Mouse (Mus musculus) liver (tissue): ENCODE measurements around the gene Naaladl2.
"Not testable (repeated sequence)": the region's sequence is repeated elsewhere in the genome, so short reads cannot be mapped to it uniquely, and the experiment has no call there.

Experiments used
- DNase-seq: peaks from one replicate; pipeline ENCODE4 v3.0.0-alpha.2; 2020; ENCODE audit warnings: mixed read lengths

Gene Naaladl2

DNA sequence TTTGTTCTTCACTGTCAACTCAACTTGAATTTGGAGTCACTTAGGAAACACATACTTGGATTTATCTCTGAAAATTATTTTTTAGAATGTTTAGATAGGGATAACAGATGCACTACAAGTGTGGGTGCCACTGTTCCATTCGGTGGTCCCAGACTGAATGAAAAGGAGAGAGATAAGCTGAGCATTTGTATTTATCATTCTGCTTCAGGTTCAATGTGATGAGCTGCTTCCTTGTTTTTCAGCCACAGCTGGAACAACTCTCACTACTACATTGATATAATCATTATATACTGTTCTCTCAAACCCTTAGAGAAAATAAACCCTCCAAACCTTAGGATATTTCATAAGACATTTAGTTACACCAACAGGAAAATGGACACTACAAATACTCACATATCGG lies 918.6 kb downstream of the Naaladl2 start:
- DNase-seq = no peak

DNA sequence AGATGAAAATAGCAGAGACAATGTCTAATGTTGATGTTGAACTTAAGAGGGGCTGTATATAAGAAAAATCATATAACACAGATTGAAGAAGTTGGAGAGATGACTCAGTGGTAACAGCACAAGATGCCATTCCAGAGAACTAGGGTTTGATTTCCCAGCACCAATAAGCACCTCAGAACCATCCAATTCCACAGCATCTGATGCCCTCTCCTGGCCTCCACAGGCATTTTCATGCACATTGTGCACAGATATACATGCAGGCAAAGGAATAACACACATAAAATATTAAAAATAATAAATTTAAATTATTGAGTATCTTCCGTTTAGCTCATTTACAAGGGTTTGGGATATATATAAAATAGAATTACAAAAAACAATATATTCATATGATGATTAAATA lies 926.6 kb downstream of the Naaladl2 start:
- DNase-seq = no peak

DNA sequence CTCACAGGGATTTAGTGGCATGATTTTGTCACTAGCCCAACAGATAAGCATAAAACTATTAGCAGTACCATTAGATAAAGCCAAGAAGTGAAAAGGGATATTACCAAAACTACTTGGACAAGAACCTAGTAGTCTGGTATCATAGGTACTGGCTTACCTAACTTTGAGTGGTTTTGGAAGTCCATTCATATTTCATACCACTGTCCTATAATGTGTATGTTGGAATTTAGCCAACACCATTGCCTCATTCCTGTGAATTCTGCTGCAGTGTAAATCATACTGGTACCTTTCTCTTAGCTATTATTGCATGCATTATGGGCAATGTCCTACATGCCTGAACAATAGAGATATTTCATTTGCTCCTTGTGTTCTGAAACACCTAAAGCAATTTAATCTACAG lies 977.5 kb downstream of the Naaladl2 start:
- DNase-seq = no peak

DNA sequence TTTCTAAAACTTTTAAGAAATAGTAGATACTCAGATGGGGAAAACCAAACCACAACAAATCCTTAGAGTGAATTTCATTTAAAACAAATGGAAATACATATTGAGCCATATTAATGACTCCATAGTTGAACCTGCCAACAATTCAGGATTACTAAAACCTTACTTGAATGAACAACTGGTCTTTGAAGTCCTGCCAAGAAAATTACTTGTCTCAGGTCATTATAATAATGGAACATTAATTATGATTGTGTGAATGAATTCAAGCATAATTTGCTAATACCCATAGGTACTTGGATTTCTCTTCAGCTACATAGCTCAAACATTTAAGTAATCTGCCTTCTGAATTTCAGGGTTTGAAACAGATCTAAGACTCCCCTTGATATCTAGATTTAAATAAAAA lies 980.1 kb downstream of the Naaladl2 start:
- no peak for DNase-seq

DNA sequence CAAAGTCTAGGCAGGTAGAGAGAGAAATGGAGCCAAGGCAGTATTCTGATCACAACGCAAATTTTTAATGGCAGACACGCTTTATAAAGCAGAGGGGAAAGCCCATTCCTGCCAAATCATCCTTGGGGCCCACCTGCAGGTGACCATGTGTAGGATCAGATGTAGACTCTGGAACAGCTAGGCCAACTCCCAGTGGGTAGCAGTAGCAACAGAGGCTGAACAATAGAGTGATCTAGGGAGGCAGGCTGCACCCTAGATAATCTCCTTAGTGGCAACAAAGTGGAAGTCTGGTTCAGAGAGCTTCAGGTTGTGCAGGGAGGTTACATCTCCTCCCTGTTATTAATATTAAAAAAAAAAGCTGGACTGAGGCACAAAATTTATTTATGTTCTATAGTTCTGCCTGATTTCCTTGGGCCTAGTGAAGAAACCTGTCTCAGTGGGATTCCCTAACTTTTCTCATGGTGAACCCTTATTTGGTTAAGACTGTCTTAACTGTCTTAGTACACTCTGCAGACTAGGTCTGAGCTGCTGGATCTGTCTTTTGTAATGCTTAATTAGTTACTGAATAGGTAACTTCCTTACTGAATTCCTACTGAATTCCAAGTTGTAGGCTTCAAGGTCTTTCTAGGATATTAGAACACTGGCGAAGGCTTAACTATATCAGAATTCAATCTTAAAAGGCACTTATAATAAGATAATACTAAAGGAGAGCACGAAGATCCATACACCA lies 992.8 kb downstream of the Naaladl2 start:
- not testable (repeated sequence) for DNase-seq

DNA sequence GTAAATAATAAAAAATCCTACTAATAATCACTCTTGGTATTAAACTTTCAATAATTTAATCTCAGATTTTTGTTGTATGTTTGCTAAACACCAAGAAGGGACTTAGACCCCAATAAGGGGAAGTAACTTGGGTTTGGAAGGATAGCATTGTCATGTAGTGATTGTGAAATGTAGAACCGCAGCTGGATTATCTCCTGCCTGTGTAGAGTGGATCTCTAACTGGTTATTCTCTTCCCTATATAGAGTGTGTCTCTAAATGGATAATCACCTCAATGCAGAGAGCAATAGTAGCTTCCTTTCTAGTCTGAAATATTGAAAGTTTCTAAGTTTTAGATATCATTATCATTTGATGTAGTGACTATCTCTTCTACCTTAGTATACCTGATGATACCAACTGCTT lies 1001.3 kb downstream of the Naaladl2 start:
- DNase-seq = no peak

DNA sequence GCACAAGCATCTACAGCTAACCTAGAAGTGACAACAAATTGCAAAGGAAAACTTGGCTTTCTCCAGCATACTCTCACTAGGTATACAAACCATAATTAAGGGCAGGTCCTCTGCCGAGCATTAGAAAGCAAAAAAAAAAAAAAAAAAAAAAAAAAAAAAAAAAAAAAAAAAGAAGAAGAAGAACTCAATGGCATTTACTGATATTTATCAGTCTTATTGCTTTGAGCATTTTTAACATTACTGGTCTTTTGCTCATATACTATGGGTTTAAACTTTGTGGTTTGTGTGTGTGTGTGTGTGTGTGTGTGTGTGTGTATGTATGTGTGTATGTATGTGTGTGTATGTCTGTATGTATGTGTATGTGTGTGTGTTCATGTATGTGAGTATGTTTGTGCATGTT lies 1006.1 kb downstream of the Naaladl2 start:
- DNase-seq = no peak

DNA sequence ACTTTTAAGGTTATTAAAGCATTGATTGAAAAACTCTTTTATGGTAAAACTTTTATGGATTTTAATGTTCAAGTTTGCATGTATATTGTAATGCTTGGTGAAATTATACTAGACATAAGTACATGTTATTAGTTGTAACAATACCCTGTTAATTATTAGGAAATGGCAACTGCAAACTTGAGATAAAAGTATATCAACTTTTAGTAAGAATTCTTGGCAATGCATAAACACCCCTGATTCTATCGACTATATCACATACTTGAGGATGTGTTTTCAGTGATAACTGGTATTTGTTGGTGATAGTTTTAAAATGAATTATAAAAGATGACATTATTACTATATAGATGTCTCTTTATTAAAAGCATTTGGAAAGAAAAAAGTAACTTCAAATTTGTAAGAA lies 1017.9 kb downstream of the Naaladl2 start:
- DNase-seq = no peak

DNA sequence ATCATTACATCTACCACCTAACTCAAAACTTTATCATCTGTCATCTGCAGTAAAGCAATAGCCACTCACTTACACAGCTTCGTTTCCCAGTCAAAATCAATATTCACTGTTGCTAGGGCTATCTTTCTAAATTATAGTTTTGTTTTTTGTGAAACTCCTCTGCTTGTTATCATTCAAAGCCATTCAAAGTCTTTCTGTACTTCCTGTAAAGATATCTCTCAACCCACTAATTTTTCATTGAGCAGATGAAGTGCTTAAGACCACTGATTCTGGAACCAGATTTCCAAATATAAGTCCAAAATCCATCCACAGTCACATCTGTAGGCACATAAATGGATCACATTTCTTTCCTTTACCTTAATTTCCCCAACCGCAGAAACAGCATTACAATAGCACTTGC lies 1020.0 kb downstream of the Naaladl2 start:
- DNase-seq = no peak

DNA sequence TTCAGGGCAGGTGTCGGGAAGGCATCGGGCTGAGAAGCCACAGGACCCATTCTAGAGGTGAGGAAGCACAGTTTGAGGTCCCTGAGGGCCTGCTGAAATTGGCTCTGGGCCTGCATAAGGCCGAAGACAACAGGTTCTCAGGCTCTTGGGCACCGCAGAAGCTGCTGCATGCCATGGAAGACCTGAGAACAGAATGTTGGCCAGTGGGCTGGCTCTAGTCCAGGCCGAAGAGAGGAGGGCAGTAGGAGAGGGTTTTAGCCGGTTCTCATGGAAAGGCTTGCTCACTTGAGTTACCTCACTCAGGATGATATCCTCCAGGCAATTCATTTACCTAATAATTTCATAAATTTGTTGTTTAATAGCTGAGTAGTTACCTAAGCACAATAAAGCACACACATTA lies 1025.9 kb downstream of the Naaladl2 start:
- DNase-seq = no peak

DNA sequence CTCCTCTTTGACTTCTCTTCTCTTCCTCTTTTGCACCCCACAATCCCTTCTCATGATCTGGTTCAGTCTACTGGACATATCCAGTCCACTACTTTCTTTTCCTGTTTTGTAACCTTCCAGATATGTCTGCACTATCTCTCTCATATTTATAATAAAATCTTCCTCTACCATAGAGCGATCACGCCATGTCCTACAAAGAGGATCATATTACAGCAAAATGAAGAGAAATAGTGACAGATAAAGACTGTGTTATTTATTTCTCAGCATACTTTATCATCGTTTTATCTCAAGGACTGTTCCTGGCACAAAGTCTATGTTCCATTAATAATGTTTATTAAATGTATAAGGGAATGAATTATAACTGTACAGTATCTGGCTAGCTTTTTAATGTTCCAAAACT lies 1029.2 kb downstream of the Naaladl2 start:
- no peak for DNase-seq

DNA sequence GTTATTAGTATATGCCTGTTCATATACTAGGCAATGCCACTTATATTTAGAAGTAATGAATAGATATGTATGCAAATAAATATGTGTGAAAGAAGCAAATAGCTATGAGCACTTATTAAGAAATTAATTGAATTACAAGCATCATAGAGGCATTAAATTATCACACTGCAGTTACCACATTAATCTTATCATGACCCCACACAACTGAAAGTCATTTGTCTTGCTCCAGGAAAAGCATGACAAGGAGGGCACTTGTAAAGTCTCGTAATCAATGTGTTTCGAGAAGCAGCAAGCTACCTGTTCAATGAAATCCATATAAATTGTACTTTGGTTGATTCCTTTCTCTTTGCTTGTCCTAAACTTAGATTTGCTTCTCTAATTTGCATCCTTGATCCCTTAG lies 1030.7 kb downstream of the Naaladl2 start:
- no peak for DNase-seq

DNA sequence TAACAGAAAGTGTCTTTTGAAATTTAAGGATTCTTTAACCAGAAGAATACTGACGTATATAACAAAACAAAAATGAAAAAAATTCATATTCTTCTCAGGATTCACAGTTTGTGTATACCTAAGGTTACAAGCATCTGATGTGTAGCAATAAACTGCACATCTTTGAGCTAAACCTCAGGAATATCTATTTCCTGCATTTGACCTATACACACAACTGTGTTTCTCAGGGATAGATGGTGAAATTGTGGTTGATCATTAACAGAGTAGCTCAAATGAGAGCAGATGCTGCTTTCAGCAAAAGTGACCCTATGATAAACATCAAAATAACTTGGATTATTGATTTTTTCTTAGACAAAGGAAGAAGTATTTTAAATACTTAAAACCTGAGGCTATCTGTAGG lies 1037.7 kb downstream of the Naaladl2 start:
- DNase-seq = no peak

DNA sequence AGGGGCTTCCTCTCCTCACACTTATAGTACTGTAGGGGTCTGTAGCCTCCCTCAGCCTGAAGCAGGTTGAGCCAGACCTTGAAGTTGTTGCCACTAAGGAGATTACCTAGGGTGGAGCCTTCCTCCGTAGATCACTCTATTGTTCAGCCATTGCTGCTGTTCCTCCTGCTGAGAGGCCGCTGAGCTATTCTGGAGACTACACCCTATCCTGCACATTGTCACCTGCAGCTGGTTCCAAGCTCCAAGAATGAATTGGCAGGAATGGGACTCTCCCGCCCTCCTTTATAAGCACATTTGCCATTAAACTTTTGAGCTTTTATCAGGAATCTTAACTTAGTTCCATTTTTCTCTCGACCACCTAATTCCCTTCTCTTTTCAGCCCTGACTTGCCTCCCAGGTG lies 1064.3 kb downstream of the Naaladl2 start:
- DNase-seq = no peak

DNA sequence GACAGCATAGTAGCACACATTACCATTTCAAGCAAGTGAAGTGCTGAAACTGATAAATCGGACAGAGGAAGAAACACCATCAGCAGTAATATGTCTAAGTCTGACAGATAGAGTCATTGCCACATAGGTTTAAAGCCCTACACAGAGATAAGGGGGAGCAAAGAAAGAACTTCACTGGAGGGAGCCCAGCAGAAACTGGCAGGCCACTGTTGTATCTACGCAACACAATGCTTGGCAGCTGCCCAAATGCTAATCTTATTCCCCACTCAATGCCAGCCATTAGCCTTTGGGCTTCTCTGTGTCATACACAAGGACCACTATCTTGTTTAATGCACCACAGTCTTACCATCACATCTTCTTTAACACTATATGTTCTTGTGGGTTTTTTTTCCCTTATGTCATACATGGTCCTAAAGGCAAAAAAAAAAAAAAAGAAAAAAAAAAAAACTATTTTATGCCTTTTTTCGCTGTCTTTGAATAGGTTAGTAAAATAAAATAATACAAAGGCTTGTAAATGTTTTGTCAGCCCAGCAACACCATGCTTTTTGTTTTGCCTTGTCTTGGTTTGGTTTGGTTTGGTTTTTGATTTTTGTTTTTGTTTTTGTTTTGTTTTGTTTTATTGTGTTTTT lies 1072.8 kb downstream of the Naaladl2 start:
- no peak for DNase-seq

DNA sequence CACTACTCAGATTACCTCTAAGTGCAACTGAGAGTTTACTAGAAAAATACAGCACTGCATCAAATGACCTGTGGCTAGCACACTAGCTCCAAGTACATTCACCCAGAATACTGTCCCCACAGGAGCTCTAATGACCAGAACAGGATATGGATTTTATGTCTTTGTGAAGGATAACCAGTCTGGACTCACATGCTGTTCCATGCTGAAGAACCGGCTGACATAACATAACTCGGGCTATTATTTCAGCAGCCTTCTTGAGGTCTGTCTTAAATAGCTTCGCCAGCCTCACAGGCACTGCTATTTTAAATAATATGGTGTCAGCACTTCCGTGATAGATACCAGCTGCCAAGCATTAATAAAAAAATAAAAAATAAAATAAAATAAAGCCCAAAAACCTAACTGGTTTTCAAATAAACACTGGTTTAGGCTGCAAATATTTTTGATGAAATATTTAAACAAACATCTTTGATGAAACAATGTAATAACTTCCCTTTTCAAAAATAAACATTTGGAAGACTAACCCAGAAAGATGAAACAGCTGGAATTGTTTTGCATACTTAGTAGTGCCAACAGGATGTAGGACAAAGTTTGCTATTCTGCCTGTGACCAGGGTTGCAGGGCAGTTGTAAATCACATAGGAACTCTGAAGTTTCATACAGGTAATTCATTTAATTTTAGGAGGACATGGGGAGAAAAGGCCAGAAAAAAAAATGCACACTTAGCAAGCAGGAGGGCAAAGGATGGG lies 1073.5 kb downstream of the Naaladl2 start:
- DNase-seq = no peak

DNA sequence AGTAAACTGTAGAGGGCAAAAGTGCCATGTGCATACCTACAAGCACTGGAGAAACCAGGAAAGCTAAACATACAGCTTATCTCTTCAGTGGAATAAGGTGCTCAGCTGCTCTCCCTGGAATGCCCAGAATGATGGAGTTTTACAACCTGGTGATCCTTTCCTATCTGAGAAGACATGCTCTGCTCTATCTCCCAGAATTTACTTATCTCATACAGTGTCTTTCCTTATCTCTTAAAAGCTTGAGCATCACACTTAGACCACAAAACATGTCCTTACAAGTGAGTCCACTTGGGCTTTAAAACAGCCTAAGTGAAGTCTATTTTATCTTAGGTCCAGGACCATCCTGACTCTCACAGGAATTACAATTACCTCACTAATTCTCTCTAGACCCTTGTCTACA lies 1095.8 kb downstream of the Naaladl2 start:
- no peak for DNase-seq

DNA sequence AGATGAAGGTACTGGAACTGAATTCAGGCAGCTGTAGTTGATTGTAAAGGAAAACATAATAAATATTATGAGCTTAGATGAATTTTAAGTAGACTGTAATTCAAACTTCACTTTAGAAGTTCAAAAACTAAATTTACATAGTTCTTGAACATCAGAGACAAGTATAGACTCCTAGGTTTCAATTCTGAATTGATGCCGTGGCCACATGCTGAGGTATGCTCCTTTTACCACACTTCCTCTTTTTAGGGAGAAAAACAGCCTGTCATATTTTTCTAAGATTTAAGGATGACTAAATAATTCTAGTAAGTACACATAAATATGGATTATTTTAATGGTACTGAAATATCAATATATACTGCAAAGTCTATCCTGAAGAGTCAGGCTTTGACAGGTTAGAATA lies 1142.3 kb downstream of the Naaladl2 start:
- DNase-seq = no peak

DNA sequence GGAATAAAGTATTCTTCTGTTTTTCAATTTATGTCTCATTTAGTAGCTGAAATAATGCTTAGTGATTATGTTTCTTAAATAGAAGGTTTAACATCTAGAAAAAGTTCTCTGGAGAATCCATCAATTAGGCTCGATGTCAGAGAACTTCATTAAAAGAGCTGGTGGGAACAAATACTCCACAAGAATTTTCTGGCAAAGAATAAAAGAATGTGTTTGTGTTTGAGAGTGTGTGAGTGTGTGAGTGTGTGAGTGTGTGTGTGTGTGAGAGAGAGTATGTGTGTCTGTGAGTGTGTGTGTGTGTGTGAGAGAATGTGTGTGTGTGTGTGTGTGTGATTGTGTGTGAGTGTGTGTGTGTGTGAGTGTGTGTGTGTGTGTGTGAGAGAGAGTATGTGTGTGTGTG lies 1170.3 kb downstream of the Naaladl2 start:
- no peak for DNase-seq

DNA sequence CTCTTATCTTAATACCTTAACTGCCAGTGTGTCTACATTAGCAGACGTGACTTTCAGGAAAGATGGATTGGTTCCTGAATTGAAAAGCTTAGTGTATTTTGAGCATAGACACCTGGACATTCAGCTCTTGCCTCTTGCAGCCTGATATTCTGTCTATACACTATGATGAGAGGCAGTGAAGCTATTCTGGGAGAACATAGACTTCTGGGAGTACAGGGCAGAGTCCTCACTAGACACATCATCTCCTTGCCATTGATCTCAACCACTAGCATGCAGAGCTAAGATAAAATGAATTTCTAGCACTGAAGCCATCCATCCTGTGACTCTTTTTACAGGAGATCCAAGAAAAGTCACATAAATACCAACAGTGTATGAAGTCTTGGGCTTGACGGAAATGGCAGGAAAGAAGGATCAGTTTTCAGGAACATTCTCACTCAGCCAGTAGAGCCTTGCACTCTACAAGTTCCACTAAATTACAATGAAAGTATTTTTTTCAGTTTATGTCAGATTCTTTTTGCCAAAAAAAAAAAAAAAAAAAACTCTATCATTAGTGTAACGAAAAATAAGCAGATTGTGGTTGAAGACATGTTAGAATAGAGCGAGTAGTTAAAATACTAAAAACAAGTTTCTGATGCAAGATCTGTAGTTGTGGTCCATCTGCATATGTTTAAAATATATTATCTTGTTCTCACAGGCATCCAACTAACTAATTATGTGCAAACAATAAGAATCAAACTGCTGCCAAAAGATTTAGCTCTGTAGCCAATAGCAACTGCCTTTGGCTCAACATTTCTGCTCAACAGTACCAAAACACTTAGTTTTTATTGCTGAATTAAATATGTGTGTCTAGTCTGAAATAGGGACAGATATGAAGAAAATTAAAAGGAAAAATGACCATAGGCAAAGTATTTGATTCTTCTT lies 1171.1 kb downstream of the Naaladl2 start:
- DNase-seq = no peak

DNA sequence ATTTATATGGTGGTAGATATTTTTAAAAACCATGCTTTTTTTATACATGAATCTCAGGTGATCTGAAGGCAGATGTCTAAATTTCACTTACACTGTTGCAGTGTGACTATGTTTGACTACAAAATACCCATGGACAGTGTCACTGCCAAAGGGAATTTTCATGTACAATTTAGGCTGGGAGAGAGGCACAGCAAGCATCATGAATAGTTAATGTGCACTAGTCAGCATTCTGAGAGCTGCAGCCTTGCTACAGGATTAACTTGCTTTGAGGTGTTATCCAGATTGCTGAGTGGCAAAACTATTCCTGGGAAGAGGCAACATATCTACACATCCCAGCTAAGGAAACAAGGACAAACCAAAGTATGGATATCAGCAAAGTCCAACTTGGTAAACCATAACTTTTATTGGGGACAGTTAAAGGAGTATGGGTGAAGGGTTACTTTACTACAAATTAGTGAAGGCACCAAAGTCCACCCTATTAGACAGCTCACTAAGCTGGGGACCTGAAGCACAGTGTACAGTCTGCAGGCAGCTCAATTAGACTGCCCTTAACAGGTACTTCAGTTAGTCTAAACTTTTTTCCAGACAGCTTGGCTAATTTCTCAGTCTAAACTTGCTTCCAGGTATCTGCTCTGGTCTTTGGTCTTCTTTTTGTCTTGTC lies 1181.0 kb downstream of the Naaladl2 start:
- no peak for DNase-seq

DNA sequence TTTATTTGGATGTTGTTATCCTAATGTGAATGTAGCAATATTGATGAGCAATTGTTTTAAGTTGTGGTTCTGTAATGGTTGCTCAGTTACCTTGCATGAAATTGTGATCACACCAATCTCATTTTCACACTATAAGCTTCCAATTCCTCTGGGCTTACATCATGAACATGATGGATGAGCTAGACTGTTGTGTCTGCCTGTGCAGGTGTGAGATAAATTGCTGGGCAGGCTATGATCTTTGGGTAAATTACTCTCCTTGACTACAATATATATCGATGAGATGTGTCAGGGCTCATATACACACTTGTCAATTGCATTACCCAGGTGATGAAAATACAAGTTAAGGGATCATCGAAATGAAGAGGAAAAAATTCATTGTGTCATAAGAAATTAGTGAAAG lies 1197.9 kb downstream of the Naaladl2 start:
- no peak for DNase-seq

DNA sequence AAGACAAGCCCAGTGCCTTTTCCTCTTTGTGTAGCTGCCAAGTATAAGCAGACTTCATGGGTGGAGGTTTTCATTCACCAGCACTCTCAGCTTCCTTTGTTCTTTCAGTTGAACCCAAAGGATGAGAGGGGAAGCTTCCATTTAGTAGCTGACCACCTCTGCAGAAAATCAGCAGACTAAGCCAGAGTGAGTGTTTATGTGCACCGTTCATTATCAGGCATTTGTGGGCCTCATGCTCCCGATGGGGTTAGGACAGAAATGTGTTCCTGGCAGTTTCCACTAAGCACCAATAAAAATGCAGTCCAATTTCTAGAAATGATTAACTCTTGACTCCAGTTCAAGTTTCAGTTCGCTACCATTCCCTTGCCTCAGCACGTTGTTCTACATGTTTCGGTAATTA lies 1206.8 kb downstream of the Naaladl2 start:
- DNase-seq = no peak
